Mouse (Mus musculus): ENCODE data around the gene Vmn2r9.
"Not testable (repeated sequence)": the region's sequence is repeated elsewhere in the genome, so short reads cannot be mapped to it uniquely, and the experiment has no call there.

Gene Vmn2r9

GRCm38 (mm10) chr5:108852501-108852900 lies at the start of gene Vmn2r9:
Gene Vmn2r9 (minus strand): TSS chr5:108852601.
- not testable (repeated sequence) for DNase-seq

DNA sequence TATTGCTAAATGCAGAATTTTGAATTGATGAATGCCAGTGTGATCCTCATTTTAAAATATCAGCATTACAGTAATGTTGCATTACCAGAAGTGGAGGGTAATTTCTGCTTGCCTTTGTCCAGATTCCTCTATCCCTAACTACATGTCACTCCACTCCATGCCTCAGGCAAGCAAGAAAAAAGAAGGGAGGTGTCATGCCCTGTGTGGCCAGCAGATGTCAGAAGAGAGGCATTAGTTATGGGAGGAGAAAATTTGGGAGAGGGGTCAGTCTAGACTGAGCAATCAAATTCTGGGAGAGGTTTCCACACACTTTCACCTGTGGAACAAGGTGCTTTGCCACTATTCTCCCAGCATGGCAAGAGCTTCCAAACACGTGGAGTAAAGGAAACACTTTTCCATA lies 14.3 kb upstream of the Vmn2r9 start:
- DNase-seq: not testable (repeated sequence)

DNA sequence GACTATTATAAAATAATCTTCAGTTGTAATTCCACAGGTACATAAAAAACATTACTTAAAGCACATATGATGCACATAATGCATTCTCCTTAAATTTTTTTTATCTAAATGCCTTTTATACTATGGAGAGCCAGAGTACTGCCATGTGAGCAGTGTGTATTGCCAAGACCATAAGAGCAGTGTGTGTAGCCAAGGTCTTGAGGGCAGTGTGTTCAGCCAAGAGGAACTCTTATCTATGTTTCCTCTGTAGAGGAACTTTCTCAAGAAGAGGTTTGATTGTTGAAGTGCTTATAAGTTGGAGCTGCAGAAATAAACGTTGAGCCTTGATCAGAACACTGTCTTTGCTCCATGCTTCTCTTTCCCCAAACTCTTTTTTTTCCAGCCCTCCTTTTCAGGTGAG lies 2.9 kb downstream of the Vmn2r9 start:
- no peak for DNase-seq

- no peak for DNase-seq
Observed at GRCm38 (mm10) chr5:108836156-108836555, 16.2 kb downstream of the Vmn2r9 start.

- no peak for DNase-seq
Observed at GRCm38 (mm10) chr5:108823276-108823675, 29.1 kb downstream of the Vmn2r9 start.

DNA sequence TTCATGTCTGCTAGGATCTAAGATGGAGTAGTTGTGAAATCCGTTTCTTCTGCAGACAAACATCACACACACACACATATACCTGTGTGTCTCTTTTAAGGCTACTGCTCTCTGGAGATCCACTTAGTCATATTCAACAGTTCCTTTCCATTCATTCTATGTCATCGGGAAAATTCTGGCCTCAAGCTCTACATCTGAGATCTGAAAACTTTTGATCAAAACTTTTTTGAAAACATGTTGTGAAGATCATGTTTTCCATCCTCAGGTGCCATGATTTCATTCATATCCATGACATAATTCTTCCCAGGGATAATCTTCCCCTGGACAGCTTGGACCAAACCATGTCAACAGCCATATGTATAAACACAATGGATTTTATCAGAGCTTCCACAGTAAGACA lies 43.7 kb downstream of the Vmn2r9 start, which contains the start of gene Vmn2r8:
TSS of gene Vmn2r8 (minus strand) at position 101 of the 400 bp plus-strand sequence.
- not testable (repeated sequence) for DNase-seq

DNA sequence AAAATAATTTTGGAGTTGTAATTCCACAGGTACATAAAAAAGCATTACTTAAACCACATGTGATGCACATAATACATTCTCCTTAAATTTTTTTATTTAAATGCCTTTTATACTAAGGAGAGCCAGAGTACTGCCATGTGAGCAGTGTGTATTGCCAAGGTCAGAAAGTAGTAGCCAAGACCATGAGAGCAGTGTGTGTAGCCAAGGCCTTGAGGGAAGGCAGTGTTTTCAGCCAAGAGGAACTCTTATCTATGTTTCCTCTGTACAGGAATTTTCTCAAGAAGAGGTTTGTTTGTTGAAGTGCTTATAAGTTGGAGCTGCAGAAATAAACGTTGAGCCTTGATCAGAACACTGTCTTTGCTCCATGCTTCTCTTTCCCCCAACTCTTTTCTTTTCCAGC lies 48.8 kb downstream of the Vmn2r9 start:
- no peak for DNase-seq

DNA sequence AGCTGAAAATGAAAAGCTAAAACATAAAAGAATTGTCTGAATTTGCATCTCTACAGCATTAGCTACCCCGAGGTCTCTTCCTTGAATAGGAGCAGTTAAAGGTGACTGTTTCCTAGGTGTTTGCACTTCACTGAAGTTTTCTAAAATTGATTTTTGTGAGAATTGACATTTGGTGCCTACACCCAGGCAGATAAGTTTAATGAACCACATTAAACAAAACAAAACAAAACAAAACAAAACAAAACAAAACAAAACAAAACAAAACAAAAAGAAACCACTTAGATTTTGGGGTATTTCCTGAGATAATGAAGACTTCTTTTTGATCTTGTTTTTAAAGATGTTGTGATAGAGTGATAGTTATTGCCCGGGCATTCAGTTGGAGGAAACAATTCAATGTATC lies 57.1 kb downstream of the Vmn2r9 start, which contains the start of gene Tmed11:
TSS of gene Tmed11 (minus strand) at position 101 of the 400 bp plus-strand sequence.
- DNase-seq: not testable (repeated sequence)

DNA sequence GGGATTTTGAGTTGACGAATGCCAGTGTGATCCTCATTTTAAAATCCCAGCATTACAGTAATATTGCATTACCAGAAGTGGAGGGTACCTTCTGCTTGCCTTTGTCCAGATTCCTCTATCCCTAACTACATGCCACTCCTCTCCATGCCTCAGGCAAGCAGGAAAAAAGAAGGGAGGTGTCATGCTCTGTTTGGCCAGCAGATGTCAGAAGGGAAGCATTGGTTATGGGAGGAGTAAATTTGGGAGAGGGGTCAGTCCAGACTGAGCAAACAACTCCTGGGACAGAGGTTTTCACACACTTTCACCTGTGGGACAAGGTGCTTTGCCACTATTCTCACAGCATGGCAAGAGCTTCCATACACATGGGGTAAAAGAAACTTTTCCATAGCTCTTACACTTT lies 62.0 kb downstream of the Vmn2r9 start:
- DNase-seq: not testable (repeated sequence)
